ENCODE assay signal across 9 mouse cellular contexts in genomic region chr16:97534448-97534847, GRCm38 (mm10). TPM values are rescaled to one million over a fixed set of nuclear protein-coding genes. Genes with fewer than 3 reads are reported as not detected.
DNase-seq lines count a peak whose midpoint lies in the region; ATAC-seq and TF ChIP-seq lines count a peak whose summit lies in the region.
"Had no signal": no experiment of that assay in that cellular context is flagged by ENCODE, and none has a peak within 500 bp of the region (broad histone marks: within the 10 kb centered on the region; RNA-seq: fewer than 3 reads in every experiment).

No protein-coding gene starts in this region.

- peaks cover 41% of the 10 kb centered on the region for H3K4me1 ChIP-seq in heart, embryonic 10.5 days
- peaks cover 14 to 50% of the 10 kb centered on the region in 2 experiments for H3K4me1 ChIP-seq in CH12.LX (ENCODE audit: control insufficient read depth in 1 of 2, insufficient read depth in 2 of 2)
- H3K4me1 ChIP-seq in forebrain, embryonic 14.5 days (ENCODE audit: control insufficient read depth, insufficient read depth, low read length), result peaks cover 9% of the 10 kb centered on the region; the same call in 1 of the 2 replicates
- H3K4me1 ChIP-seq in liver, embryonic 13.5 days (replicated peaks), result peaks cover 31% of the 10 kb centered on the region

- no peak overlapping the region for H3K9ac ChIP-seq in CH12.LX (ENCODE audit: insufficient read depth, low read depth)
- 0 out of 2 replicates have a peak overlapping the region, but pooled peaks have one; percentile 13 for H3K9ac ChIP-seq in forebrain, embryonic 14.5 days (ENCODE audit: low read length)
- 0 out of 2 replicates have a peak overlapping the region, but pooled peaks have one; percentile 5 for H3K9ac ChIP-seq in liver, embryonic 13.5 days

- WGBS in heart, embryonic 10.5 days, result 28% methylated on average over 1 of the region's 1 CpGs
- 46% methylated on average over 1 of the region's 1 CpGs for whole genome bisulfite sequencing in forebrain, embryonic 14.5 days
- WGBS in liver, embryonic 13.5 days (ENCODE audit: insufficient replicate concordance), result 22% methylated on average over 1 of the region's 1 CpGs

- no peak for DNase-seq in heart, embryonic 10.5 days (ENCODE audit: low spot score)
- no peak for DNase-seq in heart, postnatal 25 days (ENCODE audit: low spot score)
- no peak for DNase-seq in CH12.LX (ENCODE audit: extremely low read depth)
- peak; percentile 5 for DNase-seq in forebrain, embryonic 14.5 days (ENCODE audit: low spot score)
- DNase-seq in liver, embryonic 13.5 days, result no peak
- no peak for DNase-seq in gastrocnemius, postnatal 36 days
- no peak for DNase-seq in frontal cortex, postnatal 14 days (ENCODE audit: low spot score in 2 of 2)
- no peak for DNase-seq in urinary bladder, postnatal 25 days (ENCODE audit: low spot score)

- no peak for TF ChIP-seq EP300 in CH12.LX (IDR thresholded peaks at IDR 0.05; ENCODE audit: low read length)

- no peak overlapping the region for H3K4me2 ChIP-seq in CH12.LX (ENCODE audit: insufficient read depth, low read depth, poor library complexity, severe bottlenecking)
- H3K4me2 ChIP-seq in forebrain, embryonic 14.5 days (ENCODE audit: low read length), result no peak overlapping the region
- peak overlapping the region; percentile 50 for H3K4me2 ChIP-seq in liver, embryonic 13.5 days

- intact Hi-C loops in heart, postnatal 25 days (cut with DNase I), result loop anchor here (5.0 kb wide), 1 partner anchor 72 kb away; the partner anchor contains the start of gene Mx1
- intact Hi-C loops in gastrocnemius, postnatal 36 days (cut with DNase I), result no loop called here

- no peaks in the 10 kb centered on the region; the same call in 1 of the 2 replicates for H3K36me3 ChIP-seq in heart, embryonic 10.5 days
- H3K36me3 ChIP-seq in CH12.LX (replicated peaks in 1 of 2; ENCODE audit: control insufficient read depth in 1 of 2, insufficient read depth in 1 of 2, low read length in 1 of 2), result peaks cover 0 to 10% of the 10 kb centered on the region in 2 experiments
- H3K36me3 ChIP-seq in forebrain, embryonic 14.5 days (ENCODE audit: control insufficient read depth, insufficient read depth, low read length), result no peaks in the 10 kb centered on the region
- no peaks in the 10 kb centered on the region for H3K36me3 ChIP-seq in liver, embryonic 13.5 days

- no peak for TF ChIP-seq CTCF in CH12.LX (conservative IDR thresholded peaks at IDR 0.05 in 1 of 2, IDR thresholded peaks at IDR 0.05 in 1 of 2; ENCODE audit: low read depth in 2 of 2, low read length in 2 of 2)

- H3K4me3 ChIP-seq in heart, embryonic 10.5 days, result peak overlapping the region; percentile 36; the same call in 1 of the 2 replicates
- peak overlapping the region in 2 of 3 experiments; percentile 22 to 45 for H3K4me3 ChIP-seq in CH12.LX (replicated peaks in 1 of 3; ENCODE audit: low read depth in 2 of 3, low read length in 2 of 3, poor library complexity in 1 of 3)
- no peak overlapping the region for H3K4me3 ChIP-seq in forebrain, embryonic 14.5 days (ENCODE audit: low read depth, low read length)
- 0 out of 2 replicates have a peak overlapping the region, but pooled peaks have one; percentile 16 for H3K4me3 ChIP-seq in liver, embryonic 13.5 days (replicated peaks)

- no peak for TF ChIP-seq POLR2A in CH12.LX (IDR thresholded peaks at IDR 0.05; ENCODE audit: low read depth, low read length)

- dilution Hi-C loops in CH12.LX (cut with MboI; ENCODE audit: extremely low pct_ligation_motif_present, extremely low pct_unique_long_range_greater_than_20kb, low sequenced_read_pairs), result no loop called here

- in situ Hi-C loops in CH12.LX (cut with MboI; ENCODE audit: low pct_ligation_motif_present, low pct_unique_long_range_greater_than_20kb, low sequenced_read_pairs), result no loop called here

- H3K9me3 ChIP-seq in heart, embryonic 10.5 days, result no peaks in the 10 kb centered on the region
- peaks cover 5% of the 10 kb centered on the region for H3K9me3 ChIP-seq in CH12.LX (replicated peaks; ENCODE audit: low read length)
- no peaks in the 10 kb centered on the region for H3K9me3 ChIP-seq in forebrain, embryonic 14.5 days (replicated peaks; ENCODE audit: control insufficient read depth, low read length)
- H3K9me3 ChIP-seq in liver, embryonic 13.5 days (replicated peaks), result no peaks in the 10 kb centered on the region

- ATAC-seq in forebrain, embryonic 14.5 days, result 0 out of 2 replicates have a peak, but pooled peaks have one; percentile 16
- no peak for ATAC-seq in liver, embryonic 13.5 days (ENCODE audit: low read depth)

- TF ChIP-seq RAD21 in CH12.LX (IDR thresholded peaks at IDR 0.05; ENCODE audit: low read depth, low read length), result no peak

- no peaks in the 10 kb centered on the region for H3K27me3 ChIP-seq in heart, embryonic 10.5 days (ENCODE audit: insufficient read depth, poor library complexity, severe bottlenecking)
- no peaks in the 10 kb centered on the region for H3K27me3 ChIP-seq in CH12.LX (replicated peaks)
- H3K27me3 ChIP-seq in forebrain, embryonic 14.5 days (replicated peaks; ENCODE audit: control insufficient read depth, insufficient read depth, low read length), result no peaks in the 10 kb centered on the region
- no peaks in the 10 kb centered on the region for H3K27me3 ChIP-seq in liver, embryonic 13.5 days

- H3K79me2 ChIP-seq in CH12.LX (replicated peaks; ENCODE audit: control insufficient read depth, extremely low read depth, insufficient read depth, poor library complexity, severe bottlenecking), result no peaks in the 10 kb centered on the region

- peak overlapping the region; percentile 86 for H3K27ac ChIP-seq in heart, embryonic 10.5 days
- H3K27ac ChIP-seq in CH12.LX (ENCODE audit: insufficient read depth, low read depth), result no peak overlapping the region
- H3K27ac ChIP-seq in forebrain, embryonic 14.5 days (ENCODE audit: low read depth, low read length), result no peak overlapping the region
- 0 out of 2 replicates have a peak overlapping the region, but pooled peaks have one; percentile 81 for H3K27ac ChIP-seq in liver, embryonic 13.5 days

TF ChIP-seq in CH12.LX, 34 proteins besides CTCF, POLR2A, EP300 and RAD21:
- TF ChIP-seq MEF2A (IDR thresholded peaks at IDR 0.05; ENCODE audit: borderline replicate concordance, low read depth, low read length), result no peak
- TF ChIP-seq ELF1 (IDR thresholded peaks at IDR 0.05; ENCODE audit: low read depth, low read length), result no peak
- no peak for TF ChIP-seq POLR2AphosphoS2 (IDR thresholded peaks at IDR 0.05; ENCODE audit: low read depth, low read length)
- no peak for TF ChIP-seq MAZ (IDR thresholded peaks at IDR 0.05; ENCODE audit: low read depth, low read length)
- TF ChIP-seq BHLHE40 (IDR thresholded peaks at IDR 0.05; ENCODE audit: low read depth, low read length), result no peak
- TF ChIP-seq USF2 (conservative IDR thresholded peaks at IDR 0.05; ENCODE audit: low read depth, low read length), result no peak
- TF ChIP-seq MYC (IDR thresholded peaks at IDR 0.05; ENCODE audit: low read depth, low read length), result no peak
- no peak for TF ChIP-seq KAT2A (IDR thresholded peaks at IDR 0.05; ENCODE audit: insufficient replicate concordance, low read length)
- TF ChIP-seq IRF4 (IDR thresholded peaks at IDR 0.05; ENCODE audit: low read depth, low read length), result no peak
- TF ChIP-seq ZMIZ1 (IDR thresholded peaks at IDR 0.05; ENCODE audit: low read depth, low read length), result no peak
- TF ChIP-seq MXI1 (IDR thresholded peaks at IDR 0.05; ENCODE audit: low read depth, low read length), result no peak
- no peak for TF ChIP-seq ZNF384 (IDR thresholded peaks at IDR 0.05; ENCODE audit: low read depth, low read length)
- no peak for TF ChIP-seq NRF1 (IDR thresholded peaks at IDR 0.05; ENCODE audit: low read depth, low read length)
- no peak for TF ChIP-seq MAFK (IDR thresholded peaks at IDR 0.05; ENCODE audit: insufficient replicate concordance, low read length)
- no peak for TF ChIP-seq TCF12 (IDR thresholded peaks at IDR 0.05; ENCODE audit: low read depth, low read length)
TF ChIP-seq in CH12.LX: peak in this region for 0.

RNA-seq across cellular contexts. Expression of gene Fam3b, which starts 19.8 kb away (rescaled TPM):
- not detected in 2 replicates for polyA plus RNA-seq in heart, embryonic 10.5 days (2016; fragmentation: Nextera tagmentation; extraction: Ambion mirVana)
- total RNA-seq in heart, postnatal 25 days (2021), result not detected
- total RNA-seq in CH12.LX (2012; rRNA removed), result not detected in 2 replicates
- 0.38 TPM in 1 of 2 replicates, not detected in the other for total RNA-seq in CH12.LX (2014; rRNA removed)
- not detected in 2 replicates for polyA plus RNA-seq in CH12.LX (2012; ENCODE audit: insufficient read length, low read depth)
- not detected in 2 replicates for polyA plus RNA-seq in forebrain, embryonic 14.5 days (2014; fragmentation: Nextera tagmentation; extraction: Ambion mirVana)
- 0.17 TPM in 1 of 2 replicates, not detected in the other for polyA plus RNA-seq in liver, embryonic 13.5 days (2015; fragmentation: Nextera tagmentation; extraction: Ambion mirVana)
- not detected for total RNA-seq in gastrocnemius, postnatal 36 days (2021)
- total RNA-seq: heart, postnatal 14 days had no signal

Comparison
In these comparisons a context has a peak if more than half of its experiments do, and no peak if none do; other contexts are left out.
1. H3K27ac ChIP-seq: peak in heart, embryonic 10.5 days (single experiment) and liver, embryonic 13.5 days (single experiment); none in CH12.LX (single experiment) and forebrain, embryonic 14.5 days (single experiment).